Mouse (Mus musculus): ENCODE data around the gene Zfp94. TPM values are rescaled to one million over a fixed set of nuclear protein-coding genes. Genes with fewer than 3 reads are reported as not detected.

Gene Zfp94
- 19.7 and 21.9 TPM in 2 replicates for polyA plus RNA-seq (2015; fragmentation: Nextera tagmentation; extraction: Ambion mirVana)

DNA sequence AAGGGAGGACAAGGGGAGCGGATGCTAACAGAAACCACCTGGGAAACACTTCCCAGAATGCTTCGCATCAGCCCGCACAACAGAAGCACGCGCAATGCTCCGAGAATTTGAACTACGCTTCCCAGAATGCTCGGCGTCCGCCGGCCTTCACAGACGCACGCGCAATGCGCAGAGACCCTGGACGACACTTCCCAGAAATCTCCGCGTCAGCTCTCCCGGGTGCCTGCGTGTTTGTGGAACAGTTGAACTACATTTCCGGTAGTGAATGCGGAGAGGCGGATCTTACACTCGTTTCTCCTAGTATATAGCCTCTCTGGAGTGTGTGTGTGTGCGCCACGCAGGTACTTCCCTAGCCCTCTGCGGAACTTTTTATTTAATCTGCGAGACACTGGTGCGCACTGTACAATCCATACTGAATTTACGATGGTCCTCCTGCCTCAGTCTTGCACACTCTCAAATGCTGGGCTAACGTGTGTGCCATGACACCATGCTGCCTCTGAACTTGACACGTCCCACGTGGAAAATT, at the start of gene Zfp94:
Gene Zfp94 (minus strand): TSS at position 100 of the 526 bp plus-strand sequence.

DNA sequence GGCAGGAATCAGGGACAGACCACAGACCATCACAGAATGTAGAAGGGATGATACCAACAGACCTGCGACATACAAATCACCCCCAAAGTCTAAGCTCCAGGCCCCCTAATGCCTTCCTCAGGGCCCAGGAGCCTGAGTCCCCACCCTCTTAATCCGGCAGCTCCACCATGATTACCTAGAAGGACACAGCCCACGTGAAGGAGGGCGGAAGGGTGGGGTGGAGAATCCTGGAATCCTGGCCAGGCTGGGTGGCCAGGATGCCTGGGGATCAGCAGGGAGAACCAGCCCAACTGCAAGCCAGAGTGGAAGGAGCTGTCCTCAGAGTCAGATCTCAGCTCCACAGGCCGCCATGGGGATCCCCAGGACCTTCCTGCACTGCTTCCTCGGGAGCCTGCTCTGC, 32.4 kb upstream of the Zfp94 start, which contains the start of gene Lypd5:
Gene Lypd5 (plus strand): TSS at position 301 of the 400 bp plus-strand sequence.

DNA sequence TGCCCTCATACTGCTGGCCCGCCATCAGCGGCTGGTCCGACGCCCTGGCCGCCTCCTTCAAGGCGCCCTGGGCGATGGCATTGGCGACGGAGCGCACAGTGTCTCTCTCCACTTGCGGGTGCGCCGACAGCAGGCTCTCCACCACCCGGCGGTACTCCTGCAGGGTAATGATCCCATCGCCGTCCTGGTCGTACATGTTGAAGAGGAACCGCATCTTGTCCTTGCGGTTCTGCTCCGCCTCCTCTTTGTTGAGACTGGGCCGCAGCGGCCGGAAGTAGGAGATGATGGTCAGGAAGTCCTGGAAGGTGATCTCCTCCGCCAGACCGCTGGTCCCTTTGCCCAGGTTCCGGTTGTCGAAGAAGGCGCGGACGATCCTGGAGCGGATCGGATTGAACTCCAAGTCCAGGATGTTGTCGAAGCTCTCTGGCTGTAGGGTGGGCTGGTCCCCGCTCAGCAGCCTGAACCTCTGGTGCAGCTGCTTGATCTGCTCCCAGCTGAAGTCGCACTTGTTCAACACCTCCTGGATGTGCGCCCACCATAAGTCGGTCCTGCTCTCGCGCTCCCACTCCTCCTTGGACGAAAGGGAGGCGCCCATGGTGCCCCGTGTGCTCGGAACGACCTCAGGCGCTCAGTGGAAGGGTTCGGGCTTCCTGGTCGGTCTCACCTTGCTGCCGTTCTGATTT, 17.0 kb upstream of the Zfp94 start, which contains the start of gene Tescl:
Gene Tescl (minus strand): TSS at position 633 of the 683 bp plus-strand sequence.

DNA sequence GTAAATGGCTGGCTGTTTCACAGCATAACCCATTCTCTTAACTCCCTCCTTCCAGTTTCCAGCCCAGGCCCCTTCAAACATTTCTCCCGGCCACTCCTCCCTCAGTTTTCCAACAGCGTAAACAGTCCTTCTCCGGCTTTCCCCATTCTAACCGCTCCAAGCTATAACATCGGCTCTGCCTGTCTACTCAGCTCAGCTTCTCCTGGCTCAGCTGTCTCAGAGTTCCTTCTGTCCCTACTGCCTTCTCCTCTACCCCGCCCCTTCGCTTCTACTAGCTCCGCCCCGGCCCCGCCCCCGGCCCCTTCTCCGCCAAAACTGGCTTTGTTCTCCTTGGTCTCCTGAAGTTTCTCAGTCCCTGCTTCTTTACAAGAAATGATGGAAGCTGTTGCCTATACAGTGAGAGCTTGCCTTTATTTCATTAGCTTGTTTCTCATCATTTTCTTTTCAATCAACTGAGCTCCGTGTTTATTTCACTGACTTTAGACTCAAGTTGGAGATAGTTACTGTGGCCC, 15.6 kb downstream of the Zfp94 start, which contains the start of gene Zfp61:
Gene Zfp61 (minus strand): TSS at position 462 of the 512 bp plus-strand sequence.

DNA sequence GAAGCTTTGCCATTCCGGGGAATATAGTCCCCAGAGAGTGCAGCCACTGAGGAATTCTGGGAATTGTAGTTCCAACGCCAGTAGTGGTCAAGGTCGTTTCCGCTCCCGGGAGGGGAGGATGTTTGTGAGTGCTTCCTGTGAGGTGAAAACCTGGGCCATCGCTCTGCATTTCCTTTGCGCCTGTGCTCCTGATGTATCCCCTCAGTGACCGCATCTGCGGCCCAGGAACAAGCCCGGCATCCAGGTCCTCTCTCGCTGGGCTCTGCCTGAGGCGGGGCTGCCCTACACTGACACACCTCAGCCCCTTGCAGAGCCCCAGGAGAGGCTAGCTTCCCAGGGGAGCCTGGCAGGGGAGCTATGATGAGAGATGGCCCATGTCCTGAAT, 46.2 kb downstream of the Zfp94 start, which contains the start of gene Zfp93:
Gene Zfp93 (plus strand): TSS at position 133 of the 385 bp plus-strand sequence.

DNA sequence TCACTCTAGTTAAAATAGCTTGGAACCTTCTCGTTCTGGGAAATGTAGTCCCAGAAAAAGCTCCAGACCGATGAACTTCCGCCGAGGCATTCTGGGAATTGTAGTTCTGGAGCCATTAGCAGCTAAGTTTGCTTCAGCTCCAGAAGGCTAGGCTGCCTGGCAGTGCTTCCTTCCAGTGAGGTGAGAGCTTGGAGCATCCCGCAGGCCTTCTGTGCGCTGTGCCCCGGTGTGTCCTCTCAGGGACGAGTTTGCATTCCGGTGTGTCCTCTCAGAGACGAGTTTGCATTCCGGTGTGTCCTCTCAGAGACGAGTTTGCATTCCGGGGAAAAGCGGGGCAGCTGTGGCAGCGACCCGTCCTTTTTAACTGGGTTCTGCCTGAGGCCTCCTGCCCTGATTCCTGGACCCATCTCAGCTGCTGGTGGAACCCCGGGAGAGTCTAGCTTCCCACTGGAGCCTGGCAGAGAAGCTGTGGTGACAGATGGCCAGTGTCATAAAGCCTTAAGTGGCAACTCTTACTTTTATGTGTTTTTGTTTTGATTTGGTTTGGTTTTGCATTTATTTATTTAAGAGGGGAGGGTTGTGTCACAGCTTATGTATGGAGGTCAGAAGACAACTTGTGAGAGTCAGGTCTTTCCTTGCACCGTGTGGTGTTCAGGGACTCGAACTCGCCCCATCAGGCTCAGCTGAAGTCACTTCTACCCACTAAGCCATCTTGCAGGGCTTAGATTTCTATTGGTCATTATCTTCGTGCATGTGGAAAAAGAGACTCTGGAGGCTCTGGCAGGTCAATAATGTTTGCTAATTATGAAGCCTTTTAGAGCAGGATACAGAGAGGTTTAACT, 61.6 kb downstream of the Zfp94 start, which contains the start of gene Zfp108:
Gene Zfp108 (plus strand): TSS at position 162 of the 842 bp plus-strand sequence.

Small RNA genes within 50 kb of the gene (microRNA-seq; reads per million reads assigned to microRNA genes)
- not detected for gene Gm27592

Other genes starting within 250 kb of the Zfp94 start
- 20.0 and 22.2 TPM in 2 replicates for gene Zfp180, start 234.7 kb downstream of the Zfp94 start, polyA plus RNA-seq (2015; fragmentation: Nextera tagmentation; extraction: Ambion mirVana)
- gene Zfp112, start 204.4 kb downstream of the Zfp94 start, polyA plus RNA-seq (2015; fragmentation: Nextera tagmentation; extraction: Ambion mirVana), result 8.0 and 9.9 TPM in 2 replicates
- 23.8 and 24.7 TPM in 2 replicates for gene Zfp235, start 182.5 kb downstream of the Zfp94 start, polyA plus RNA-seq (2015; fragmentation: Nextera tagmentation; extraction: Ambion mirVana)
- gene Zfp114, start 141.6 kb downstream of the Zfp94 start, polyA plus RNA-seq (2015; fragmentation: Nextera tagmentation; extraction: Ambion mirVana), result 2.6 and 2.7 TPM in 2 replicates
- 3.0 and 3.5 TPM in 2 replicates for gene Zfp111, start 105.2 kb downstream of the Zfp94 start, polyA plus RNA-seq (2015; fragmentation: Nextera tagmentation; extraction: Ambion mirVana)
- 2.2 and 2.8 TPM in 2 replicates for gene Zfp109, start 79.1 kb downstream of the Zfp94 start, polyA plus RNA-seq (2015; fragmentation: Nextera tagmentation; extraction: Ambion mirVana)
- gene Zfp108, start 61.9 kb downstream of the Zfp94 start, polyA plus RNA-seq (2015; fragmentation: Nextera tagmentation; extraction: Ambion mirVana), result 5.5 and 5.8 TPM in 2 replicates
- gene Zfp93, start 46.2 kb downstream of the Zfp94 start, polyA plus RNA-seq (2015; fragmentation: Nextera tagmentation; extraction: Ambion mirVana), result 4.8 TPM in 2 replicates
- 24.7 and 29.1 TPM in 2 replicates for gene Zfp61, start 15.4 kb downstream of the Zfp94 start, polyA plus RNA-seq (2015; fragmentation: Nextera tagmentation; extraction: Ambion mirVana)
- gene Tescl, start 17.3 kb upstream of the Zfp94 start, polyA plus RNA-seq (2015; fragmentation: Nextera tagmentation; extraction: Ambion mirVana), result 0.65 and 1.0 TPM in 2 replicates
- 0.10 TPM in 1 of 2 replicates, not detected in the other for gene Lypd5, start 32.5 kb upstream of the Zfp94 start, polyA plus RNA-seq (2015; fragmentation: Nextera tagmentation; extraction: Ambion mirVana)
- gene Kcnn4, start 53.6 kb upstream of the Zfp94 start, polyA plus RNA-seq (2015; fragmentation: Nextera tagmentation; extraction: Ambion mirVana), result 2.2 and 3.2 TPM in 2 replicates
- gene Smg9, start 83.0 kb upstream of the Zfp94 start, polyA plus RNA-seq (2015; fragmentation: Nextera tagmentation; extraction: Ambion mirVana), result 28.5 and 35.3 TPM in 2 replicates
- gene Irgc1, start 135.6 kb upstream of the Zfp94 start, polyA plus RNA-seq (2015; fragmentation: Nextera tagmentation; extraction: Ambion mirVana), result not detected in 2 replicates
- 1.4 and 2.5 TPM in 2 replicates for gene Plaur, start 145.8 kb upstream of the Zfp94 start, polyA plus RNA-seq (2015; fragmentation: Nextera tagmentation; extraction: Ambion mirVana)
- gene Cadm4, start 165.4 kb upstream of the Zfp94 start, polyA plus RNA-seq (2015; fragmentation: Nextera tagmentation; extraction: Ambion mirVana), result 110 and 120 TPM in 2 replicates
- 201 and 233 TPM in 2 replicates for gene Zfp428, start 190.3 kb upstream of the Zfp94 start, polyA plus RNA-seq (2015; fragmentation: Nextera tagmentation; extraction: Ambion mirVana)
- 0.35 and 0.56 TPM in 2 replicates for gene AC161166.1, start 195.8 kb upstream of the Zfp94 start, polyA plus RNA-seq (2015; fragmentation: Nextera tagmentation; extraction: Ambion mirVana)
- 18.4 and 19.7 TPM in 2 replicates for gene Irgq, start 214.0 kb upstream of the Zfp94 start, polyA plus RNA-seq (2015; fragmentation: Nextera tagmentation; extraction: Ambion mirVana)
- gene Pinlyp, start 229.5 kb upstream of the Zfp94 start, polyA plus RNA-seq (2015; fragmentation: Nextera tagmentation; extraction: Ambion mirVana), result 0.18 TPM in 1 of 2 replicates, not detected in the other
- gene Xrcc1, start 229.6 kb upstream of the Zfp94 start, polyA plus RNA-seq (2015; fragmentation: Nextera tagmentation; extraction: Ambion mirVana), result 40.7 and 51.6 TPM in 2 replicates